Mouse (Mus musculus): ENCODE measurements around the gene Olfr1275.

Olfr1275 gene

DNA sequence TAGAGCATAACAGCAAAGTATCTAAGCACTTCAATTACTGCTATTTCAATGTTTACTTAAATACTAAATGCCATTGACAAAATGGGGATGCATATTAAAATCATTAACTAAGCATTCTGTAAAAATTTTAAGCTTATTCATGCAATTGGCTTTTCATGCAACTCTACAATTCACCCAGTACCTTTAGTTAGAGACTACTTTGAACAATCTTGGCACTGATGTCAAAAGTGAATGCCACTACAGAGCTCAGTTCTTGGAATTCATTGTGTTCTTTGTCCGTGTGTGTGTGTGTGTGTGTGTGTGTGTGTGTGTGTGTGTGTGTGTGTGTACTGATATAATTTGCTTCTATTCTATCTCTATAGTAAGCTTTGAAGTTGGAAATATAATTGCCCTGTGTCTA lies at the start of gene Olfr1275:
Gene Olfr1275, minus strand, starts transcription at position 101 of the 400 bp plus-strand sequence.
- no peak for DNase-seq (ENCODE audit: low read depth in 2 of 2, low spot score in 2 of 2)

DNA sequence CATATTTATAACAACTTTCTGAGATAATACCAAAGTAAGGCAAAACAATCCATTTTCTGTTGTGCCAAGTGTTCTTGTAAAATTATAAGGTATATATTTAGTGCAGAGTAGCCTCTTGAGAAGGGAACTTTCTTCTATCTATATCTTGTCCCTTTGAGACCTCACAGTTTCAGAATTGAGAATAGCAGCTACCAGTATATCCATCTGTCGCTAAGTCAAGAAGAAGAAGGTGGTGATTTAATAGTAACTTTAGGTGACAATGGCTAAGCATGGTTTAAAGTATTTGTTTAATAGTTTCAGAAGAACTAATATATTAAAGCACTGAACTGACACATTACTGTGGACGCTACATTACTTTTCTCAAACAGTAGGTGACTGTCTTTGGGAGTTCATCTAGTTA lies 38.9 kb upstream of the Olfr1275 start, which contains the start of gene Olfr1277:
Gene Olfr1277, minus strand, starts transcription at position 101 of the 400 bp plus-strand sequence.
- DNase-seq (ENCODE audit: low read depth in 2 of 2, low spot score in 2 of 2), result no peak

DNA sequence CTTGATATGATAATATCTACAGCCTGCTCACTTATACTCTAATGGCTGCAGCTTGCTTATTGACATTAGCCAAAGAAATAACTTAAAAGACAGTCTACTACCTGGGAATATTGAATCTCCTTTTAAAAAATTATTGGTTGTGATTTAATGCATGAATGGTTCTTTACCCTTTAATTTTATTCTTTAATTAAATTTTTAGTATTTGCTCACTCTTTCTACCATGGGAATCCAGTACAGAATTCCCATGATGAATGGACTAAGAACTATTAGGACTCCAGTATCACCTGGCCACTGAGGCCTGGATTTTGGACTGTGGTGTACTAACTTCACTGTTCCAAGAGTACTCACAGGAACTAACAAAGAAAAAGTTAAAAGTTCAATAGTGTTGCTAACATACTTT lies 19.1 kb upstream of the Olfr1275 start, which contains the start of gene Olfr1276:
Gene Olfr1276, plus strand, starts transcription at position 301 of the 400 bp plus-strand sequence.
- no peak for DNase-seq (ENCODE audit: low read depth in 2 of 2, low spot score in 2 of 2)

DNA sequence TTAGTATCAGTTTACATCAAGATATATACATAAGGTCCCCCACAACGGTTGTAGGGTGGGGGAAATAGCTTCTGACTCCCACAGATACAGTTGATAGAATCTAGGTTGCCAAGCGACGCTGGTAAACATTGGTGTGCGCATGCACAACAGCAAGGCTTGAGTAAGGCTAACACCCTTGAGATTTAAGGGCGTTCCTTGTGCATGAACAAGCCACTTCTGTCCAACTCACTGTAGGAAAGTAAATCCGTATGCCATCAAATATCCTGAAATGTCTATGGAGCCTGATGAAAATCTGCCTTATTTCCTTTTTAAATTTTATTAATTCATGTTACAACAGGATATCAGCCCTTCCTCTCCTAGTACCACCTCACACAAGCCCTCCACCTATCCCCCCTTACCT lies 5.6 kb downstream of the Olfr1275 start, which contains the start of gene 4930430A15Rik:
Gene 4930430A15Rik, minus strand, starts transcription at position 101 of the 400 bp plus-strand sequence.
- DNase-seq (ENCODE audit: low read depth in 2 of 2, low spot score in 2 of 2), result no peak

DNA sequence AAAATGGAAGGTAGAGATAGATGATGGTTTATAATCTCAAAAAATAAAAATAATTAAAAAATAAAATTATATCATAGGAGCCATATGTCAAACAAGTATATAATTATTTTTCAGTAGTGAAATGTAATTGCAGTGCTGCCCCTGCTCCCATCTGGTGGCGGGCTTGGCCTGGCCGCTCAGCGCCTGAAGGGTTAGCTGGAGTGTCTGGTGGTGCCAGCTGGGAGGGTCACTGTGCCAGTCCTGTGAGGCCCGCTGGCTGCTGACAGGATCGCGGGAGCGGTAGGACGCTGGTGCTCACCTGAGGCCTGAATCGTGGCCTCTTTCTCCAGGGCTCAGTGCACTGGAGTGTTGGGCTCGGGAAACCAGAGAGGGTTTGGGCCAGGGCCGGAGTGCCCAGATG lies 53.0 kb downstream of the Olfr1275 start:
- DNase-seq (ENCODE audit: low read depth in 2 of 2, low spot score in 2 of 2), result no peak

Measured in CD8-positive naive resting alpha-beta T cell, adult 2 months (primary cell).